9 mouse cellular contexts compared by ENCODE assay signal in genomic region chrX:71311229-71311628, GRCm38 (mm10). TPM values are rescaled to one million over a fixed set of nuclear protein-coding genes. Genes with fewer than 3 reads are reported as not detected.
DNase-seq lines count a peak whose midpoint lies in the region; ATAC-seq and TF ChIP-seq lines count a peak whose summit lies in the region.
"Had no signal": no experiment of that assay in that cellular context is flagged by ENCODE, and none has a peak within 500 bp of the region (broad histone marks: within the 10 kb centered on the region; RNA-seq: fewer than 3 reads in every experiment).

No protein-coding gene starts in this region.

- ATAC-seq in hindbrain, embryonic 14.5 days (ENCODE audit: low FRiP score) = no peak
- ATAC-seq in midbrain, postnatal 0 days (ENCODE audit: low FRiP score) = peak; percentile 52; the same call in 1 of the 2 replicates

- no peaks in the 10 kb centered on the region for H3K27me3 ChIP-seq in hindbrain, embryonic 14.5 days (ENCODE audit: control insufficient read depth, insufficient read depth, low read length)
- no peaks in the 10 kb centered on the region for H3K27me3 ChIP-seq in midbrain, postnatal 0 days (ENCODE audit: insufficient read depth, low read length)

- H3K4me1 ChIP-seq in hindbrain, embryonic 14.5 days (replicated peaks; ENCODE audit: control insufficient read depth, insufficient read depth, low read length) = no peaks in the 10 kb centered on the region
- H3K4me1 ChIP-seq in midbrain, postnatal 0 days (ENCODE audit: insufficient read depth, low read length) = no peaks in the 10 kb centered on the region

- no peak overlapping the region for H3K4me3 ChIP-seq in hindbrain, embryonic 14.5 days (replicated peaks; ENCODE audit: low read length)
- H3K4me3 ChIP-seq in midbrain, postnatal 0 days (ENCODE audit: low read depth, low read length) = no peak overlapping the region
- H3K4me3 ChIP-seq: myocyte had no signal

- H3K9me3 ChIP-seq in hindbrain, embryonic 14.5 days (ENCODE audit: control insufficient read depth, low read length) = no peaks in the 10 kb centered on the region
- no peaks in the 10 kb centered on the region for H3K9me3 ChIP-seq in midbrain, postnatal 0 days (ENCODE audit: low read length)

- no peak overlapping the region for H3K4me2 ChIP-seq in hindbrain, embryonic 14.5 days (replicated peaks)
- H3K4me2 ChIP-seq in midbrain, postnatal 0 days (ENCODE audit: low read depth, low read length, poor library complexity, severe bottlenecking) = no peak overlapping the region

- no peaks in the 10 kb centered on the region for H3K36me3 ChIP-seq in hindbrain, embryonic 14.5 days (replicated peaks; ENCODE audit: control insufficient read depth, insufficient read depth)
- H3K36me3 ChIP-seq in midbrain, postnatal 0 days (ENCODE audit: insufficient read depth, low read length) = no peaks in the 10 kb centered on the region

- no peak overlapping the region for H3K9ac ChIP-seq in hindbrain, embryonic 14.5 days
- H3K9ac ChIP-seq in midbrain, postnatal 0 days (replicated peaks; ENCODE audit: low read length, poor library complexity, severe bottlenecking) = no peak overlapping the region

- WGBS in hindbrain, embryonic 14.5 days = 34% methylated on average over 8 of the region's 8 CpGs
- 33% methylated on average over 8 of the region's 8 CpGs for WGBS in midbrain, postnatal 0 days

- DNase-seq in right cerebral cortex, adult 18-20 months = peak; percentile 48
- no peak for DNase-seq in right cerebral cortex, postnatal 25 days
- DNase-seq in adrenal gland, postnatal 14 days = peak; percentile 60
- peak; percentile 13 for DNase-seq in embryo, embryonic 11.5 days (ENCODE audit: low read depth, low spot score)
- peak; percentile 62 for DNase-seq in hindbrain, embryonic 14.5 days (ENCODE audit: low spot score)
- peak; percentile 4 to 10 for DNase-seq in left cerebral cortex, adult 8-10 months (ENCODE audit: low spot score in 2 of 2)
- DNase-seq in midbrain, postnatal 0 days (ENCODE audit: low spot score) = peak; percentile 72
- DNase-seq in thymus, postnatal 25 days = peak; percentile 35

- H3K27ac ChIP-seq in hindbrain, embryonic 14.5 days = no peak overlapping the region
- no peak overlapping the region for H3K27ac ChIP-seq in midbrain, postnatal 0 days (ENCODE audit: low read depth, low read length)

- peak; percentile 84 for TF ChIP-seq CTCF in midbrain, postnatal 0 days (IDR thresholded peaks at IDR 0.05)

RNA-seq across cellular contexts. Expression of gene Mtmr1, which starts 53.3 kb away (rescaled TPM):
- total RNA-seq in adrenal gland, postnatal 14 days (2021) = 26.6 and 30.7 TPM in 2 replicates
- polyA plus RNA-seq in hindbrain, embryonic 14.5 days (2014; fragmentation: Nextera tagmentation; extraction: Ambion mirVana) = 23.2 and 25.4 TPM in 2 replicates
- total RNA-seq in left cerebral cortex, adult 8-10 months (2022) = 10 to 100 TPM; 30.7 to 36.8 (median 34.5) TPM
- 27.7 and 36.5 TPM in 2 replicates for total RNA-seq in midbrain, postnatal 0 days (2014; rRNA removed)
- polyA plus RNA-seq in midbrain, postnatal 0 days (2015; fragmentation: Nextera tagmentation; extraction: Ambion mirVana) = 9.9 and 11.3 TPM in 2 replicates
